Mouse (Mus musculus) heart, adult 9 months (tissue): ENCODE measurements around the gene Gm21854.
"Not testable (repeated sequence)": the region's sequence is repeated elsewhere in the genome, so short reads cannot be mapped to it uniquely, and the experiment has no call there.

Source experiments
- DNase-seq, 2 experiments: peaks; one replicate each; pipeline ENCODE4 v3.0.0; 2022; ENCODE audit warnings: low spot score in 2 of 2

Gm21854 gene

DNA sequence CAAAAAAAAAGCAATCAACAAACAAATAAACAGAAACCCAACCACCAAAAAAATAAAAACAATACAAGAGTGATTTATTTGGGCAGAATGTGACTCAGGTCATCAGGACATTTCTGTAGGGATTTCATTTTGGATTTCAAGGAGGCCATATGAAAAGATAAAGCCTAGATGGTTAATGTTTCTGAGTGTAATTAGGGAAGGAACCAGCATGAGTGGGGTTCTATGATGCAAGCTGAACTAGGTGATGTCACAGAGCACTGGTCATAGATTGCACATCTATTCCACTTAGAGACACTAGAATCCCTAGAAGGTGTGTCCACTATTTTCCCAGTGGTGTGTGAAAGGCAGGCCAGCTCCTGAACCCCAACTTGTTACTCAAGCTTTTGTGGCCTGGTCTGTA, at the start of gene Gm21854:
TSS of gene Gm21854 (plus strand) at position 301 of the 400 bp plus-strand sequence.
- not testable (repeated sequence) for DNase-seq
